Mouse (Mus musculus): Measurements from ENCODE around the gene Ebf1.

Gene Ebf1

GRCm38 (mm10) chr11:44740278-44741041 is 123.3 kb downstream of the Ebf1 start:
- no peak for DNase-seq (ENCODE audit: low spot score)

- DNase-seq (ENCODE audit: low spot score): peak; percentile 56
These were observed 124.0 kb downstream of the Ebf1 start for GRCm38 (mm10) chr11:44741042-44741491.

GRCm38 (mm10) chr11:44744446-44744845 is 127.3 kb downstream of the Ebf1 start:
- DNase-seq (ENCODE audit: low spot score): no peak

GRCm38 (mm10) chr11:44745946-44746345 is 128.8 kb downstream of the Ebf1 start:
- no peak for DNase-seq (ENCODE audit: low spot score)

GRCm38 (mm10) chr11:44746731-44747130 is 129.6 kb downstream of the Ebf1 start:
- no peak for DNase-seq (ENCODE audit: low spot score)

GRCm38 (mm10) chr11:44749309-44749708 is 132.2 kb downstream of the Ebf1 start:
- DNase-seq (ENCODE audit: low spot score): no peak

GRCm38 (mm10) chr11:44754336-44754735 is 137.2 kb downstream of the Ebf1 start:
- no peak for DNase-seq (ENCODE audit: low spot score)

GRCm38 (mm10) chr11:44756321-44756720 is 139.2 kb downstream of the Ebf1 start:
- no peak for DNase-seq (ENCODE audit: low spot score)

GRCm38 (mm10) chr11:44758857-44759256 is 141.7 kb downstream of the Ebf1 start:
- no peak for DNase-seq (ENCODE audit: low spot score)

- DNase-seq (ENCODE audit: low spot score): no peak
These were observed 144.2 kb downstream of the Ebf1 start for GRCm38 (mm10) chr11:44761128-44761996.

GRCm38 (mm10) chr11:44763992-44764835 is 147.1 kb downstream of the Ebf1 start:
- DNase-seq (ENCODE audit: low spot score): no peak

GRCm38 (mm10) chr11:44764988-44765387 is 147.9 kb downstream of the Ebf1 start:
- no peak for DNase-seq (ENCODE audit: low spot score)

- no peak for DNase-seq (ENCODE audit: low spot score)
These were observed 149.1 kb downstream of the Ebf1 start for GRCm38 (mm10) chr11:44766246-44766645.

- no peak for DNase-seq (ENCODE audit: low spot score)
These were observed 150.2 kb downstream of the Ebf1 start for GRCm38 (mm10) chr11:44767322-44767721.

GRCm38 (mm10) chr11:44768346-44768745 is 151.2 kb downstream of the Ebf1 start:
- DNase-seq (ENCODE audit: low spot score): no peak

GRCm38 (mm10) chr11:44770989-44771564 is 154.0 kb downstream of the Ebf1 start:
- no peak for DNase-seq (ENCODE audit: low spot score)

GRCm38 (mm10) chr11:44774411-44774810 is 157.3 kb downstream of the Ebf1 start:
- DNase-seq (ENCODE audit: low spot score): no peak

GRCm38 (mm10) chr11:44775549-44775948 is 158.4 kb downstream of the Ebf1 start:
- no peak for DNase-seq (ENCODE audit: low spot score)

- no peak for DNase-seq (ENCODE audit: low spot score)
These were observed 159.4 kb downstream of the Ebf1 start for GRCm38 (mm10) chr11:44776556-44776955.

GRCm38 (mm10) chr11:44777331-44778310 is 160.5 kb downstream of the Ebf1 start:
- DNase-seq (ENCODE audit: low spot score): no peak

Data from retina, embryonic 14.5 days (tissue).